Mouse (Mus musculus): Measurements from ENCODE around the gene Esrrb.

Esrrb gene

DNA sequence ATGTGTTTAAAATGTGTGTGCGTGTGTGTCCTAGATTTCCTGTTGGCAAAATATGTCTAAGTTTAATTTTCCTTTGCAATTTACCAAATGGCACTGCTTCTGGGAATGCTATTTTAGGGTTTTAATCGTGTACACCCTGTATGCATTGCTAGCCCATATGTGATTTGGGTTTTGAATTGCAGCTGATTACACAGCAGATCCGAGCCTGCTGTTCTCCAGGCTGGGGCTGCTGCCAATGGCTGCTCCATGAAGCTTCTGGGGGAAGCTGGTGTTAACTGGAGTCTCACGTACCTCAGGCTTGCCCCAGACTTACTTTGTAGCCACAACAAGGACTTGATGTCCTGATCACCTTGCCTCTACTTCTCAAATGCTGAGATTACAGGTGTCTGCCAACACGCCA lies 205.1 kb downstream of the Esrrb start:
- DNase-seq (ENCODE audit: inconsistent ontology term): no peak
